Mouse (Mus musculus) bone marrow, adult 2 months (tissue): Measurements from ENCODE around the gene Gm49776.

Experiments used
- CTCF ChIP-seq: fragments of 200-500 bp; IDR thresholded peaks from 2 replicates; pipeline ENCODE4 v1.5.1; 2011; ENCODE audit warnings: low read length, control low read depth; ENCODE audit not compliant: control insufficient read depth, insufficient read depth
- POLR2A ChIP-seq: fragments of 200-500 bp; IDR thresholded peaks from 2 replicates; pipeline ENCODE4 v1.6.1; 2011; ENCODE audit warnings: low read depth, mild to moderate bottlenecking, control low read depth, low read length, borderline replicate concordance; ENCODE audit not compliant: control insufficient read depth

DNA sequence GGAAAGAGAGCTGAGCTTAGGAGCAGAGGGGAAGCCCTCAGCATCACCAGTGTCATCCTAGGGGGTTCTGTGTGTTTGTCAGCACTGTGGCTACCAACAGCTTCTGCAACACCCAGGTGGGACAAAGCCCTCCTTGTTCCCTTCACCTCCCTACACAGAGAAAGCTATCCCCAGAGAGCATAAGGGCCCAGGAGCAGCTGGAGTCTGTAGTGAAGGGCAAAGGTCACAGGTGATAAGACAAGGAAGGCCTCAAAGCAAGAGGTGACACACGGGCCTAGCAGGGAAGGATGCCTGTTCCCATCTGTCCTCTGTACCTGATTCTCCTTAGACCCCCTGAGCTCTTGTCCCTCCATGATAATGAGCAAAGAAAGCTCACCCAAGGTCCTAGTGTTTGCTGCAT is 56.5 kb downstream of the Gm49776 start:
- TF ChIP-seq POLR2A (no peak), CTCF (no peak)
